Mouse (Mus musculus) liver, adult 10 weeks (tissue): ENCODE data around the gene Meioc. TPM values are rescaled to one million over a fixed set of nuclear protein-coding genes. Genes with fewer than 3 reads are reported as not detected.

Experiments used
- polyA plus RNA-seq: library from polyadenylated mRNA; stranded (reverse); fragments of 350-450 nt; fragmentation: Illumina TruSeq; extraction: RNeasy Lipid Tissue Mini Kit (QIAGEN cat#74804); gene quantifications from one replicate; pipeline ENCODE4 v1.2.3, GENCODE M21; 2014; ENCODE audit warnings: low read depth, low replicate concordance

Meioc gene
- not detected for polyA plus RNA-seq

GRCm38 (mm10) chr11:102663416-102663815 lies at the start of gene Meioc:
Gene Meioc (plus strand): TSS chr11:102663716.

GRCm38 (mm10) chr11:102697338-102698017 lies 34.0 kb downstream of the Meioc start, which contains the start of gene Ccdc43:
Gene Ccdc43 (minus strand): TSS chr11:102697782.

Other genes with a start within 250 kb of the Meioc start
- 12.5 TPM for gene Grn, start 233.4 kb upstream of the Meioc start, polyA plus RNA-seq
- gene Fam171a2, start 216.0 kb upstream of the Meioc start, polyA plus RNA-seq: not detected
- not detected for gene Itga2b, start 193.6 kb upstream of the Meioc start, polyA plus RNA-seq
- 8.2 TPM for gene Gpatch8, start 107.3 kb upstream of the Meioc start, polyA plus RNA-seq
- not detected for gene Gm11627, start 84.3 kb upstream of the Meioc start, polyA plus RNA-seq
- gene Fzd2, start 59.3 kb upstream of the Meioc start, polyA plus RNA-seq: not detected
- 17.3 TPM for gene Ccdc43, start 34.1 kb downstream of the Meioc start, polyA plus RNA-seq
- gene Adam11, start 97.7 kb downstream of the Meioc start, polyA plus RNA-seq: 0.50 TPM
- gene Gjc1, start 156.0 kb downstream of the Meioc start, polyA plus RNA-seq: 0.66 TPM
- gene Higd1b, start 172.1 kb downstream of the Meioc start, polyA plus RNA-seq: not detected
- gene Eftud2, start 217.3 kb downstream of the Meioc start, polyA plus RNA-seq: 7.8 TPM
- gene Ccdc103, start 217.5 kb downstream of the Meioc start, polyA plus RNA-seq: not detected
- gene Fam187a, start 221.5 kb downstream of the Meioc start, polyA plus RNA-seq: not detected
- 0.24 TPM for gene Gfap, start 237.2 kb downstream of the Meioc start, polyA plus RNA-seq